Mouse (Mus musculus) ovary, postnatal 36 days (tissue): ENCODE measurements around the gene Fam198b.

ENCODE experiments used
- DNase-seq: peaks from one replicate; pipeline ENCODE4 v3.0.0; 2022; ENCODE audit warnings: low spot score, mixed read lengths

Fam198b gene

DNA sequence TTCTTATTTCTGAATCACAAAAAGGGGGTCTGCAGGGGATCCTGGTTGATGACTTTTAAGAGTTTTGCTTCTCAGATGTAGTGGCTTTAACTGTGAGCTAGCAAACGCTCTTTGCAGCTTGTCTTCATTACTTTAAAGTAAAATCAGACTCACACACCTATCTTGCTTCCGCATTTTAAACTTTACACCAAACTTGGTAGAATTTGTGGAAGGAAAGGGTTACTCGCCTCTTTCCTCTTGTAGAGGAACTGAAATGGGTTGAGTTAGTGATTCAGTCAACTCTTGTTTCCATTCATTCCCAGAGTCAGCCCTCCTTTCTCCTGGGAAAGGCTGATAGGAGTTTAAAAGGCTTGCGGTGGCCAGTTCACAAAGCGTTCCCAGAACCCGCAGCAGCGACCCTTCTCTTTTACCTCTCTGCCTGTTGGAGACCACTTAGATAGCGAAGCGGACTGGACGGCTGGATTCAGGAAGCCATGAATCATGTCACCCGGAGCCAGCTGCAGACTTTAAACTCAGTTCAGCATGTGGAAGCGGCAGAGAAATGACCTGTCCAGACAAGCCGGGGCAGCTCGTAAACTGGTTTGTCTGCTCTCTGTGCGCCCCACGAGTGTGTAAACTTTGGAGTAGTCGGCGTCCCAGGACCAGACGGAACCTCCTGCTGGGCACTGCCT lies 1.5 kb downstream of the Fam198b start:
- peak; percentile 36 for DNase-seq

DNA sequence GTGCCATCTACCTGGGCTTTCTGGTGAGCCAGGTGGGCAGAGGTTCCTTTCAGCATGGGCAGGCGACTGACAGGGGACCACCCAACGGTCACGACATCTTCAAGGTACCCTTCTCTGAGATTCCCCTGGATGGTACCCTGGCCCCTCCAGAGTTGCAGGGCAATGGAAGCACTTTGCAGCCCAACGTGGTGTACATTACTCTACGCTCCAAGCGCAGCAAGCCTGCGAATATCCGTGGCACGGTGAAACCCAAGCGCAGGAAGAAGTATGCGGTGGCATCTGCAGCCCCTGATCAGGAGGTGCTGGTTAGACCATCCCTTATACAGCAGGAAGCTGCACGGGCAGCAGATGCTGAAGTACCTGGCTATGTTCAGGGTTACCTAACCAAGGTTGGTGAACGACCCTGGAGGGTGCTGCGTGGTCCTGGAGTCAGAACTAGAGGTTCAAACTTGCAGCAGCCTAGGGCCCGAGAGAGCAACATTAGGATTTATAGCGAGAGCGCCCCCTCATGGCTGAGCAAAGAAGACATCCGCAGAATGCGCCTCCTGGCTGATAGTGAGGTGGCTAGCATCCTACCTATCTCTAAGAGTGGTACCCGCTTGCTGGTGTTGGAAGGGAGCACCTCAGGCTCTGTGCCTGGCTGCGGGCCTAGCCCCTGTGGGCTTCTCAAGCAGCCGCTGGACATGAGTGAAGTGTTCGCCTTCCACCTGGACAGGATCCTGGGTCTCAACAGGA lies 2.2 kb downstream of the Fam198b start:
- peak; percentile 19 for DNase-seq

GRCm38 (mm10) chr3:79887161-79887855 lies 3.0 kb downstream of the Fam198b start:
- DNase-seq = no peak

DNA sequence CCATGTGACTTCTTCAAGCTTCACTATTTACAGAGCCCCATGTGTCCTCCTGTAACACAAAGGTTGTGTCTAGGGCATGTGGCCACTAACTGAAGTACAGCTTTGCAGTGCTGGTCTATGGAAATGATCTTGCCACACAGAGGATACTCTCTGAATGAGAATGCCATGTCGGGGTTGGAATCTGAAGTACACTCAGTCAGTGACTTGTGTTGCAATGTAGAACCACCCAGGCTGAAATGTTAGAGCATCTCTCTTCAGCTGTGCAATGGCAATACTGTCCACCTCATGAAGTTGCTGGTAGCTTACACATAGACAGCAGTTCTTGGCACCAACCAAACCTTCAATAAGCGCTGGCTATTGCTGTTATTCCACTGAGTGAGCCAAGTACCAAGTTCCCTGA lies 3.6 kb downstream of the Fam198b start:
- DNase-seq = no peak

DNA sequence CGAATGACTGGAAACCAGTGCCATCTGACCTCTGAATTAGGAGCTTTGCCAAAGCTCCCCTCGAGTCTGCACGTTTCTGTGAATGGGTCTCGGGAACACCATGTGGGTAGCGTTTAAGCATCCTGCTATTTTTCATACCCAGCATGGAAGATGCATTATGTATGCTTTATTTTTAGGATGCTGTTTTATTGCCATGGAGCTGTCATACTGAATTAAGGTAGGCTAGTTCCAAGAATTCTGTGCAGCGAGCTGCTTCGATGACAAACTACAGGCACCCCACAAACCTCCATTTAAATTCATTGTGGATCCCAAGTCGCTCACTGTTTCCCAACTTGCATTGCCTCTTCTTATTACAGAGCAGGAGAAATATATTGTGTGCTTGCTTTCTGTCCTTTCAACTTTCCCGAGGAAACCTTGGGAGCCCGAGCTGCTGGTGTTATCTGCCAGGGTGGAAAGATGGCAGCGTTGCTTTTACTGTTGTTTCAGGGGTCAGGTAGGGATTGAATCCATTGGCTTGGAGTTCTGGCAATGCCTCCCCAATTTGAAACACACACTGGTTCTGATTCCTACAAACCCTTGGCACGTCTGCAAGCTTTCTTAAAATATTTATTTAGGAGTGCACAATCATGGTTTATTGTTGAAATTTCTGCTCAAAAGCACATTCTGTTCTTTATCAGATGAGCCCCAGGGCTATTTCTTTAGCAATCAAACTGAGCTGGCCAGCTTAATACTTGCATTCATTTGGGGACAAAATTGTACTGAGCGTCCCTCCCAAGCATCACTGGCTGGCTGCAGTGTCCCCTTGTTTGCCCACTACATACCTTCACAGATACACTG lies 13.4 kb downstream of the Fam198b start:
- DNase-seq = no peak

DNA sequence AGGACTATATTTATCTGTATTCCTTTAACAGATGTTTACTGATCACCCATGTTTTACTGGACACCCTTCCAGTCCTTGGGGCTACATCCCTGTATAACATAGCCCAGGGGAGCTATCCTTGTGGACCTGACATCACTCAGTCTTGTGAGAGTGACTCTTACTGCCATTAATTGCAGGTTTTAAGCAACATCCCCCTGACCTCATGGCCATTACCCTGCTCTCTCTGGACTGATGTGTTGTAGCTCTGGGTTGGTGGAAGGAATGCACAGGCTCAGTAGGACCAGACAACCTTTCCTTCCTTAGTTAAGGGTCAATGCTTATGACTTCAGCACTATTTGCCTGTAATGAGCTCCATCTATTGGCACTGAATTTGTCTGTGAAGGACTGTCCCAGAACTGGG lies 14.2 kb downstream of the Fam198b start:
- no peak for DNase-seq

DNA sequence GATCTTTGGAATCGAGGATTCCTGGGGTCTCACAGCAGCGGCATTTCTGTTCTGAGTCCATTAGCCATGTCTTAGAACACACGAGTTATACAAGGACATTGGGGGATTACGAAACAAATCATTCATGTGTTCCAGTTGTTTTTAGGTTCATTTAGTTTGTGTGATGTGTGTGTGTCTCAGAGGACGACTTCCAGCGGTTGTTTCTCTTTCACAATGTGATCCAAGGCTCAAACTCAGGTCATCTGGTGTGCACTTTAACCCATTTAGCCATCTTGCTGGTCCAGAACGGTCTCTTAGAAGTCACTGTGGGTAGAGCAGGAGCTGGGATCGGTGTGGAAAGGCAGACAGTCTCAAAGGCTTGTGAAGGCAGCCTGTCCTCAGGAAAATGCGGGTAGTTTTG lies 15.6 kb downstream of the Fam198b start:
- no peak for DNase-seq

GRCm38 (mm10) chr3:79900502-79900901 lies 16.2 kb downstream of the Fam198b start:
- no peak for DNase-seq

- no peak for DNase-seq
Observed at GRCm38 (mm10) chr3:79901321-79901720, 17.0 kb downstream of the Fam198b start.

DNA sequence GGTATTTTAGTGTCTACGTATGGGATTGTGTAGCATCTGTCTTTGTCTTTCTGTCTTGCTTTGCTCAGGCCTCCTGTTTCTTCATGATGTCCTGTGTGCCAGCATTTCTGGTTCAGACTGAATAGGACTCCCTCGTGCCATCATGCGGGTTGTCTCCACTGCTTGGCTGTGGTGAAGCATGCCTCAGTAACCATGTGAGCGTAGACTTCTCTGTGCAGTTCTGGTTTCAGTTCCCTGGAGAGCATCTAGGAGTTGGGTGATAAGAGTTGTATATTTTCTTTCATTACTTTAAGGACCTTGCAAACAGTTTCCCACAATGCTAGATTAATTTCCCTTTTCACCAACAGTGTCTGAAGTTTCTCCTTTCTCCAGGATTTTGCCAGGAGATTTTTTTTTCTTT lies 17.4 kb downstream of the Fam198b start:
- DNase-seq = no peak

DNA sequence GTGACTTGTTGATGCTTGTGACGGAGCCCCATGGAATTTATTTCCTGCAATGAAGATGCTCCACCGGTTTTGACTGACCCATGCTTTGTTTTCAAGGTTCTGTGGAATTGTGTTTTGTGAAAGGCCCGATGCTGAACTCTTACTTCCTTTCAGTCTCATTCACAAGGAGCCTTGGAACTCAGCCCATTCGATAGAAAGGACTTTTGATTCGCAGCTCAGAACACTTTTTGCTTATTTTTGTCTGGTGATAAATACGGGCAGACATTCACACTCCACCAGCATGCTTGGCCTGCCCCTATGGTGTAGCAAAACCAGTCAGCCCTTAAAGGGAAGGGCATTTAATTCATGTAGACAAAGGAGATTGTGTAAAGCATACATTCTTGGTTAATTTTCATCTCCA lies 19.5 kb downstream of the Fam198b start:
- DNase-seq = no peak

- DNase-seq = no peak
Observed at GRCm38 (mm10) chr3:79904238-79904757, 20.0 kb downstream of the Fam198b start.

DNA sequence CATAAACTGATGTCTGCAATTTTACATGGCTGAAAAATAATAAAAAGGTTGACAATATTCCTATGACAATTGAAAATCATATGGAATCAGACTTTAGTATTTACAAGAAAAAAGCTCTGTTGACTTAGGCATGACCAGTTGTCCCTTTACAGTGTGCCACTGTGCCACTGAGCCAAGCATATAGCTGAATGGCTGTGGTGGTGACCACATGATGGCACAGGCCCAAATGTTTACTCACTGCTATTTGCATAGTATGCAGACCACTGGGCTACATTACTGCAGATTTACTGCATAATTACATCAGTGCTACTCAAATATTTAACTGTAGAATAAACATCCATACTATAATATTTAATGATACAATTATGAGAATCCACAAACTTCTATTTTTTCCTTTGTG lies 21.1 kb downstream of the Fam198b start:
- DNase-seq = no peak

DNA sequence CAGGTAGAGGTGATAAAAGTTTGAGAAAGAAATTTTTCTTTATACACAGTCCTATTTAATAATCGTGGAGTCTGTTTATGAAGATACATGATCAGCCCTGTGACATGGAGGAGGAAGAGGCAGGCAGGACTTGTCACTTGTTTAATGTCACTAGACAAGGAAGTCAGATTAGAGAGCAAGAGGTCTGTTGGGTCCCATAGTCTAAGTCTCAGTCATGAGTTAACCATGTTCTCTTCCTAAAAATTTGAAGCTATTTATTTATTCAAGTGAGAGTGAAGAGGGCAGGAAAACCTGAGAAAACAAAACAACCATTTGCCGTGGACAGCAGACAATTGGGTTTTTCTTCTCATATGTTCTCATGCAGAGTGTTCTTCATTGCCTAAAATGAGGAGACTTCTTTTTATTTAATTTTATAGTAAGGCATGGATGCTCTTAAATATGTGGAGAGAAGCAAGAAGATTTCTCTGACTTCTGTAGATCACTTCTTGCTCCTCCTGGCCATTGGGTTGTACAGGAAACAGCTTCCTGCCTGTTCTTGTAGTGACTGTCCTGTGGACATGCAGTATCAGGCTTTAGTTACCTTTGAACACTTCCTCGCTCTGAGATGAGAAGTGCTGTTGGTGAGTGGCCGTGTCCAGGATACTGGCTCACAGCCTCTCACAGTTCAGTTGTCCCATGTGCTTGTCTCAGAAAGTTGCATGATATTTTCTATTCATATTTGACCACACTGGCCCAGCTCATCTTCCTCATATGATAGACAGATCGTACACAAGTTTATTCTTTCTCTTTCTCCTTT lies 22.1 kb downstream of the Fam198b start:
- no peak for DNase-seq

DNA sequence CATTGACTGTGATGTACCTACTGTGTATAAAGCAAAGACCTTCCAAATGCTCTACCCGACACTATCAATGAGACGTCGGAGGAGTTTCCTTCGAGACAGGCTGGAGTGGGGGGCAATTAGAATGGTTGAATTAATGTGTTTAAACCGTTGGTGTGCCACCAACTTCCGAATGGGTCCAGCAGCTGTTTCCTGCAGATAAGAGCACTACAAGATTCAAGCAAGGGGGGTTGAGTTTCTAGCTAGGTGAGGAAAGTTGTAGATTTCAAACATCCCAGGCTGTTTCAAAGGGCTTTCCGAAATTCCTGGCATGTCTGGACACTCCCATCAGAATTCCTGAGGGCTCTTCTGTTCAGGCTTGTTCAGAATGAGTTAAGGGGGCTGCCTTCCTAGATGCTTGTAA lies 22.9 kb downstream of the Fam198b start:
- no peak for DNase-seq

DNA sequence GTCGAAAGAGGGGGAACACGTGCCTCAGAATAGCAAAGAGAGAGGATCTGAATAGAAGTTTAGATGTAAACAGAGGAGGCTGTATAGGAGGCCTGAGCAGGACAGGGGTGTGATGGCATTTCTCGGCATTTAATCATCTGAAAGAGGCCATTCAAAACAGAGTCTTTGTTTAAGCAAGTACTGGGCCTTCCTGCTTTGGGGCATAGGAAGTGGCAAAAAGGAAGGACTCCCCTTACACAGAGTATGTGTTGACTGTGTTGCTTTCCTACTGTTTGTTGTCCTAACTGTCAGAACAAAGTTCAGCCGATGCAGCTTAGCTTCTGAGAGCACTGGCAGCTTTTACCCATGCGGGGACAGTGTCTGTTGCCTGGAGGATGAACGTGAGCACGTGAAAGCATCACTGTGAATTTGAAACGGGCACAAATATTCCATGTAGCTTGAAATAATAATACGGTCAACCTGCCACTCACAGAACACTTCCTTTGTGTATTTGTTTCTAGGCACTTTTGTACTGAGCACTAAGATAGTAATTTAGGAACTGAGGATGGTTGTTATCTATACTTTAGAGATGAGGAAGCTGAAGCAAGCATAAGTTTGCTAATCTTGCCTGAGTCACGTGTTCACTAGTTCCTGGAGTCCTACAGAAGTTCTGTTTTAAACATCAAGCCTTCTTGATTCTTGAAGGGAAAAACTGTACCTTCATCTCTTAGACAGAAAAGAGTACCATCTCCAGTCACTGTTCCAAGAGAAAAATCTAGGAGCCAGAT lies 26.2 kb downstream of the Fam198b start:
- DNase-seq = no peak

GRCm38 (mm10) chr3:79911166-79911565 lies 26.8 kb downstream of the Fam198b start:
- no peak for DNase-seq

DNA sequence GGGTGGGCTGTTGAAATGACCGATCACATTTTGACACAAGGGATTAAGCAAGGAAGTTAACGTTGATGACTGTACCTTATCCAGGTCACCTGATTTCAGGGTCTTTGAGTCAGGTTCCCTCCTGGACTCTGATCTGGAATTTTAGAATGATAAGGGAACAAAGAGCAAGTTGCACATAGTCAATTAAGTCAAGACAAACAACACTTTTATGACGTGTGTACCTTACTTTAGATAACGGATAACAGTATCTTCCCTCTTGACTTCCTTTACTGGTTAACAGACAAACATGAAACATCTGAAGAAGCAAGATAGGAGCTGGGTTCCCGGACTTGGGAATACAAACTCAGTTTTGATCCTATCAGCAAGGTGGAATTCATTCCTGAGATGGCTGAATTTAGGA lies 29.7 kb downstream of the Fam198b start:
- no peak for DNase-seq

DNA sequence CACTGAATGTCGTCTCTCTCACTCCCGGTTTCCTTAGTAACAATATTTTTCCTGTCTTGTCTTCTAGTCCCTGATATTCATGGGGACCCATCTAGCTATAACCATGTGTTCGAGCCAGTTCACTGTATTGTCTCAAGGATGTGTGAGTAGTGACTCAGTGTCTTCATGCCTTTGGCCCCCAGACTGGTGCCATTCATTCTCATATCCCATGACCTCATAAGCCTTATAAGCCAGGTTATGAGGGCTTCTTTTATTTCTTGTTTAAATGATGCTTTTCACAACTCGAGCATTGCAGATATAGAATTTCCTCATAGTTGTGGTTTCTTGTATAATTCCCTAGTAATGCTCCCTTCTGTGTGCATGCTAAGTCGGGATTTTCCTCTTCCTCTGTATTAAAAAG lies 31.9 kb downstream of the Fam198b start:
- DNase-seq = no peak

DNA sequence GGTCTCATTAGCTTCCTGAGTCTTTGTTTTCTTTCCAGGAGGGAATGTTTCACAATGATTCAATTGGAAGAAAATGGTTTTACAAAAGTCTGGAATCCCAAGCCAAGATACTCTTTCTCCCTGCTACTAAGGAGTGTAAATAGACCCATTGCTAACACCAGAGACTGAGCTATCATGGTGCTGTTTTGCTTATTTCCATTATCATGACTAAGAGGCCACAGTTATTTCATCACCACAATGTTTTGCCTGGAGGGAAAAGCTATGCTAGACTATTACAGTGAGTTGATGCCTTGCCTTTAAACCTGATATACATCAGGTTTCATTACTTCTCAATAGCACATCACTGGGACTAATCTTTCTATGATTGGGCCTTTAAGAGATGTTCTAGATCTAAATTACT lies 34.4 kb downstream of the Fam198b start:
- no peak for DNase-seq
